Mouse (Mus musculus) heart, embryonic 14.5 days (tissue): ENCODE results near the gene Rap1gds1. TPM values are rescaled to one million over a fixed set of nuclear protein-coding genes. Genes with fewer than 3 reads are reported as not detected.

ENCODE experiments used
- ATAC-seq: fragments of 200-750 bp; cut with Nextera tagmentation; 2 replicates; pipeline ENCODE4 v1.8.0; 2017; ENCODE audit warnings: low read depth, moderate TSS enrichment; ENCODE audit not compliant: insufficient number of reproducible peaks, insufficient read depth, low FRiP score
- H3K27ac ChIP-seq, 2 experiments: fragments of 200-500 bp in 1 of 2; fragments of 300-500 bp in 1 of 2; sonication (generic) in 1 of 2; replicated peaks in 1 of 2; 2 replicates each; pipeline ENCODE4 v1.5.1; 2012 to 2014; ENCODE audit warnings: low read depth in 2 of 2, low read length in 2 of 2, control low read depth in 1 of 2, mild to moderate bottlenecking in 1 of 2, mixed read lengths in 1 of 2; ENCODE audit not compliant: control insufficient read depth in 1 of 2, insufficient read depth in 1 of 2
- H3K27me3 ChIP-seq: fragments of 300-500 bp; sonication (generic); 2 replicates; pipeline ENCODE4 v1.6.1; 2014; ENCODE audit warnings: mild to moderate bottlenecking, low read length, control low read depth; ENCODE audit not compliant: control insufficient read depth, insufficient read depth
- H3K36me3 ChIP-seq: fragments of 300-500 bp; sonication (generic); 2 replicates; pipeline ENCODE4 v1.6.1; 2014; ENCODE audit warnings: mild to moderate bottlenecking, control low read depth, low read length, mixed read lengths; ENCODE audit not compliant: control insufficient read depth, insufficient read depth
- H3K4me1 ChIP-seq, 2 experiments: fragments of 200-500 bp in 1 of 2; fragments of 300-500 bp in 1 of 2; sonication (generic) in 1 of 2; 2 replicates each; pipeline ENCODE4 v1.6.1; 2012 to 2014; ENCODE audit warnings: low read length in 2 of 2, control low read depth in 1 of 2, mixed read lengths in 1 of 2; ENCODE audit not compliant: control insufficient read depth in 2 of 2, insufficient read depth in 2 of 2
- H3K4me2 ChIP-seq: fragments of 300-500 bp; sonication (generic); 2 replicates; pipeline ENCODE4 v1.6.1; 2014; ENCODE audit warnings: mild to moderate bottlenecking, low read length
- H3K4me3 ChIP-seq, 2 experiments: fragments of 200-500 bp in 1 of 2; fragments of 300-500 bp in 1 of 2; sonication (generic) in 1 of 2; 2 replicates each; pipeline ENCODE4 v1.5.1; 2012 to 2014; ENCODE audit warnings: low read length in 2 of 2, mild to moderate bottlenecking in 2 of 2, control low read depth in 1 of 2, low read depth in 1 of 2, moderate library complexity in 1 of 2; ENCODE audit not compliant: control insufficient read depth in 1 of 2, insufficient read depth in 1 of 2
- H3K9ac ChIP-seq: fragments of 300-500 bp; sonication (generic); 2 replicates; pipeline ENCODE4 v1.6.1; 2014; ENCODE audit warnings: mild to moderate bottlenecking, low read length
- H3K9me3 ChIP-seq: fragments of 300-500 bp; sonication (generic); 2 replicates; pipeline ENCODE4 v1.6.1; 2016; ENCODE audit warnings: low read length, control low read depth; ENCODE audit not compliant: control insufficient read depth
- WGBS: fragments of 180-500 bp; shearing (Covaris S2); extraction: QIAGEN DNeasy Blood & Tissue Kit; methylation state at CpG from one replicate; pipeline ENCODE4 v1.1.7; 2014; 5-methylcytosine and 5-hydroxymethylcytosine counted together
- polyA plus RNA-seq: library from polyadenylated mRNA; unstranded; fragments of >200 nt; fragmentation: Nextera tagmentation; extraction: Ambion mirVana; gene quantifications from 2 replicates; pipeline ENCODE4 v1.2.1, GENCODE M21; 2014

The Rap1gds1 gene
- polyA plus RNA-seq: 52.9 and 55.8 TPM in 2 replicates

DNA sequence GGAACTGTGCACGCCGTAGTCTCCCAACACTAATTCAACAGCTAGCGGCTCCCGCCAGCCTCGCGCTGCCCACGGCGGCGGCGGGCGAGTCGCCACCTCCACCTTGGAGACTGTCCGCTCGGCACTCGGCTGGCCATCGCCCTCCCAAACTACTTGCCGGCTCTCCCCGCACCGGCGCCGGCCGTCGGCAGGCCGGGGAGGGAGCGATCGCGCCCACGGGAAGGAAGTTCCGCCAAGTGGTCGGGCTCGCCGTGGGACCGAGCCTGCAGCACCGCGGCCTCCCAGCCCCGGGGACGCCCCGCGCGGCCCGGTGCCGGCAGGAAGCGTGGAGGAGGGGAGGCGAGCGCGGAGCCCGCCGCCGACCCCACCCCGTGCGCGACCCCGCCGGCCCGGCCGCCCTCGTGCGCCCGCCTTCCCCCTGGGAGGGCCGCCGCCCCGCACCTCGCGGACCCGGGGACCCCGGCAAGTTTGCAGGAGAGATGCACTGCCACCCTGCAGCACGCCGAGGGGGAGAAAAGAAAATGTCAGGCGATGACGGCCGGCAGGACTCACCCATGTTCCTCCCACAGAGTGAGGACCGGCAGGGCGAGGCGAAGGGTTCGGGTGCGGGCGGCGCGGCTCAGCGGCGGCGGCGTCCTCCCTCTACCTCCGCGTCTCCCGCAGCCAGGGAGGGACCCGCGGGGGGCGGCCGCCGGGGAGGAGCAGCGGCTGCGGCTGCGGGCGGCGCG, at the start of gene Rap1gds1:
TSS of gene Rap1gds1 (minus strand) at position 718 of the 728 bp plus-strand sequence.
- Histone ChIP-seq H3K27ac (peak within 1 kb of the TSS; percentile 96 to 99), H3K4me3 (peak within 1 kb of the TSS; percentile 91 to 95), H3K4me1 (peaks cover 0 to 22% of the 10 kb centered on the region in 2 experiments; a peak in 2 of 4 replicates), H3K9me3 (no peaks in the 10 kb centered on the region), H3K27me3 (no peaks in the 10 kb centered on the region), H3K36me3 (no peaks in the 10 kb centered on the region), H3K4me2 (peak within 1 kb of the TSS; percentile 93), H3K9ac (peak within 1 kb of the TSS; percentile 96)
- peak; percentile 64 for ATAC-seq
- 2% methylated on average over 45 of the region's 97 CpGs for WGBS

DNA sequence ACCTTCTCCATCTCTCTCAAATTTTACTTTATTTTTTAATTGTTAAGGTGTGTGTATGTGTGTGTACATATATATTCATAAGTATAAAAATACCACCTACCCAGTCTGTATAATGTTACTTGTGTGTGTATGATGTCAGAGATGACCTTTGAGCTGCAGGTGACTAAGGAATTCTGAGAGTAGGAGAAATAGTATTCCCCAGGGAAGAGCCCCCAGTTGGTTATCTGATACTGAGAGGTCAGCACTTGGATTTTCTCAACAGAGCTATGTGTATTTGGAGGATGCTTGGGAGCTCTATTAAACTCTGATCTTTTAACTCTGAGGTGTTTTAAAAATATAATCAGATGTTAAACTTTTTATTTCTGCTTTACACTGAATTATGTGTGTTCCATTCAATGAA, 43.4 kb upstream of the Rap1gds1 start:
- no peaks in the 10 kb centered on the region for H3K36me3 ChIP-seq
- H3K9ac ChIP-seq: no peak overlapping the region
- H3K9me3 ChIP-seq: no peaks in the 10 kb centered on the region
- H3K4me2 ChIP-seq: no peak overlapping the region
- no peaks in the 10 kb centered on the region for H3K4me1 ChIP-seq
- H3K27me3 ChIP-seq: no peaks in the 10 kb centered on the region
- no peak overlapping the region for H3K27ac ChIP-seq
- no peak for ATAC-seq
- H3K4me3 ChIP-seq: no peak overlapping the region

DNA sequence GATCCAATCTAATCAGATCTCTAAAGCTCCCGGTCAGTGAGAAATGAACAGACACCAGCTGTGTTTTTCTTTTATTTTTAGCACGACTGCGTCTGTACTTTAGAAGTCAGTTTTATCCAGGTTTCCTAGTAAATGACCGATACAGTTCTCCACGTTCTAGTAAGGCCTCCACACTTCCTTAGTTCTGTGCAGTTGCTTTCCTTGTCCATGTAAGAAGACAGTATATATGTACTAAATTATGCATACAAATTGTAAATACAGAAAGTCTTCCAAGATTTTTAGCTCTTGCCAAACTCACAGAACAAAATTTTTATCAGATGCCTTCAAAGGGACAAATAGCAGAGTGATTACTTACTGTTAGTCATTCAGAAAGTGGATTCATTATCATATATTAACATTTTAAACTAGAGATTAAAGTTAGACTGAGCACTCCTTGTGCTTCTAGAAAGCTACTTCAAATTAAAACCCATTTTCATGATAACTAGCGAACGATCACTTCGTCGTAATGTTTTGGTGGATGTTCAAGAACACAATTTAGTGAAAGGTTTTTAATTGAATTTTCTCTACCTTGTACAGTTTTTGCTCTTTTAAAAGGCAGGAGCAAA, 41.8 kb upstream of the Rap1gds1 start:
- Histone ChIP-seq H3K4me2 (no peak overlapping the region), H3K36me3 (no peaks in the 10 kb centered on the region), H3K4me1 (no peaks in the 10 kb centered on the region), H3K27ac (no peak overlapping the region), H3K9me3 (no peaks in the 10 kb centered on the region), H3K4me3 (no peak overlapping the region), H3K9ac (no peak overlapping the region), H3K27me3 (no peaks in the 10 kb centered on the region)
- ATAC-seq: no peak
- 72% methylated on average over 9 of the region's 9 CpGs for WGBS

DNA sequence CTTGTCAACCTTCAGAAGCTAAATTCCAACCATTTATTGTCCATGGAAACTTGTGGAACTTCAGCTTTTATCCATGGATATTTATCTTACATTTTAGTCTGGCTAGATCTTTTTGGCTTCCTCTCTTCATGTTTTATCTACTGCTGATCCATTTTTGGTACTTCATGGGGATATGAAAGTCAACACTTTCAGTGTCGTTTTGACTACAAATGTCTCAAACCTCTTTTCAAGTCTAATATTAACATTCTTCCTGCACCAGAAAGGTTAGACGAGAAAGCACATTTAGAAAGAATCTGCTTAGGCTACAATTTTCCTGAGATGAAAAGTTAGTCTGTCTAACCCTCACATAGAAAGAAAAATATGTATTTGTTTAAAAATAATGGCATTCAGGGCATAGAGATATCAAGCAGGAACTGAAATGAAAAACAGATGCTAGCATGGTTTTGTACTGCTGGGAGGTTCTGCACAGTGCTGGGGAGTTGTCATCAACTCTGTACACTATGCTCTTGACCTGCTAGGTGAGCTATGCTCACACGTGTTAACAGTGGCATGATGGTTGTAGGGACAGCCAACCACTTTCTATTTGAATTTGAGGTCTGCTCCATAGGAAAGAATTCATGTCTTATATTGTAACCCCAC, 37.5 kb upstream of the Rap1gds1 start:
- Histone ChIP-seq H3K9me3 (no peaks in the 10 kb centered on the region), H3K27me3 (no peaks in the 10 kb centered on the region), H3K36me3 (no peaks in the 10 kb centered on the region), H3K9ac (no peak overlapping the region), H3K4me1 (peaks cover 0 to 3% of the 10 kb centered on the region in 2 experiments; a peak in 1 of 4 replicates), H3K4me3 (no peak overlapping the region), H3K4me2 (no peak overlapping the region), H3K27ac (no peak overlapping the region)
- ATAC-seq: no peak
- 54% methylated on average over 3 of the region's 3 CpGs for WGBS

DNA sequence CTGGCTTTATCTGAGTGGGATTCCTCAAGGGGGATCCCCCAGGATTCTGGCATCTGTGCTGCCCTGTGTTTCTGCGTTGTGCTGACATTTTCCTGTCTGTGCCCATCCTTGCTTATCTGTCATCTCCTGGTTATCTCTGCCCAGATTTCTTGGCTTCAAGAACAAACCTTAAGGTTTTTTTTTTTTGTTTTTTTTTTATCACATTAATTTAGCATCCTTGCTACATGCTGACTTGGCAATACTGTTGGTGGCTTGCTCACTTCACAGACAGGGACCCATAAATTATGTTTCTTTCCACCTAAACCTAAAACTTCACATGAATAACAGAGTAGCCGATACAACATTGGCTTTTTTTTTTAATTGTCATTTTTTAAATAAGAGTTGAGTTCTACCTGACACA, 36.9 kb upstream of the Rap1gds1 start:
- Histone ChIP-seq H3K9ac (no peak overlapping the region), H3K27me3 (no peaks in the 10 kb centered on the region), H3K27ac (no peak overlapping the region), H3K4me3 (no peak overlapping the region), H3K4me2 (no peak overlapping the region), H3K4me1 (peaks cover 0 to 3% of the 10 kb centered on the region in 2 experiments; a peak in 1 of 4 replicates), H3K9me3 (no peaks in the 10 kb centered on the region), H3K36me3 (no peaks in the 10 kb centered on the region)
- 62% methylated on average over 2 of the region's 2 CpGs for WGBS
- no peak for ATAC-seq

DNA sequence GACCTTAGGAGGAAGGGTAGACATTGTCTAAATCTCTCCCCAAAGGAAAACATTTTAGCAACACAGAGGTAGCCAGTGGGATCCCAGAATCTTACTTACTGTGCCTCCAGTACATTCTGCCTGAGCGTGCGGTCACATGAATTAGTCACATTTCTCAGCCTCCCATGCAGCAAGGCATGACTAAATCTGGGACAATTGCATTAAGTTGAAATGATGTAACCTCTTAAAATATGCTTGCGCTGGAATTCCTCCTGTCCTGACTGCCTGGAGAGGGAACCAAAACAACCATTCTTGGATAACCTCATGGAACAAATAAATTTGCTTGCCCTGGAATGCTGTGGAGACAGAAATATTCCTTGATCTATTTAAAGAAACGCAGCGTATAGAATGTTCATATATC, 33.2 kb upstream of the Rap1gds1 start:
- no peak for ATAC-seq
- no peaks in the 10 kb centered on the region for H3K27me3 ChIP-seq
- no peak overlapping the region for H3K4me3 ChIP-seq
- WGBS: 63% methylated on average over 5 of the region's 5 CpGs
- H3K9me3 ChIP-seq: no peaks in the 10 kb centered on the region
- peaks cover 0 to 3% of the 10 kb centered on the region in 2 experiments; a peak in 1 of 4 replicates for H3K4me1 ChIP-seq
- H3K27ac ChIP-seq: no peak overlapping the region; a peak in 1 of 4 replicates
- H3K4me2 ChIP-seq: no peak overlapping the region
- no peak overlapping the region for H3K9ac ChIP-seq
- no peaks in the 10 kb centered on the region for H3K36me3 ChIP-seq

DNA sequence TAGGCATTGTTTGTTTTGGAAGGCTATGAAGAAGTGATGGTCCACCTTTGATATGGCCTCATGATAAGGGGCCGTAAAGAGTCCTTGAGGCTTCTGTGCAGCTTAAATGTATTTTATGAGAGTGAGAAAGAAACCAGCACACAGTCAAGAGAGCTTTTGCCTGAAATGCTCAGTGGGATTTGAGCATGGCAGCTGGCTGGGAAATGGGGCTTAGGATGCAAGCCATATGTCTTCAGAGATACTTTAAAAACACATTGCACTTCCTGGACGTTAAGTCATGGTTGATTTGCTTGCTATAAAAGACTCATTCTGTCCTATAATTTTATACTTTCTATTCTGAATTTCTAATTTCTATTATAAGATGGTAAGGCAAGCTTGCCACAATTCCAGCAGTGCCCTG, 28.9 kb upstream of the Rap1gds1 start:
- no peak for ATAC-seq
- WGBS: 53% methylated on average over 2 of the region's 2 CpGs
- H3K4me2 ChIP-seq: no peak overlapping the region
- H3K27ac ChIP-seq: no peak overlapping the region
- H3K4me1 ChIP-seq: peaks cover 0 to 3% of the 10 kb centered on the region in 2 experiments; a peak in 1 of 4 replicates
- H3K9ac ChIP-seq: no peak overlapping the region
- no peaks in the 10 kb centered on the region for H3K36me3 ChIP-seq
- no peaks in the 10 kb centered on the region for H3K27me3 ChIP-seq
- H3K4me3 ChIP-seq: no peak overlapping the region
- H3K9me3 ChIP-seq: no peaks in the 10 kb centered on the region
